Mouse (Mus musculus): ENCODE results near the gene Galnt13.
"Not testable (repeated sequence)": the region's sequence is repeated elsewhere in the genome, so short reads cannot be mapped to it uniquely, and the experiment has no call there.

Gene Galnt13

DNA sequence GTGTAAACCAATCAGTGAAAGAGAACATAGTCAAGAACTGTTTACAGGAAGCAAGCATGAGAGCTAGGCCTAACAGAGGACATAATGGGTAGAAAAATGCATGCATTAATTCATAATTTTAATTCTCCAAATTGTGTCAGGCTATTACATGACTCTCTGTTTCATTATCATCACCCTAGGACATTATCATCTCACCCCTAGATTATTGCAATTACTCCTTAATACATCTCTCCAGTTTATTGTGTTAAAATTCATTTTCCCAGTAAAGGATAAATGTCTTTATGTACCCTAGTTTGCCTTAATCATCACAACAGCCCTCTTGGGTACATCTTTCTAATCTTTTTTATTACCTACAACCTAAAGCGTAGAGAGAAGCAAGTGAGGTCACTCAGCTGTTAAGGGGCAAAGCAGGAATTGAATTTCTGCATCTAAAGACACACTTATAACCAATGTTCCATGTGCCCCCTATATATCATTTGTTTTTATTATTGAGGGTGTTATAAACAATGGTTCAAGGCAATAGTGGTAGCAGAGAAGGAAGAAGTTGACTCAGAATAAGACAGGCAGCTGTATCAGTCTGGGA lies 479.1 kb downstream of the Galnt13 start:
- no peak for DNase-seq (ENCODE audit: low read depth, low spot score)

DNA sequence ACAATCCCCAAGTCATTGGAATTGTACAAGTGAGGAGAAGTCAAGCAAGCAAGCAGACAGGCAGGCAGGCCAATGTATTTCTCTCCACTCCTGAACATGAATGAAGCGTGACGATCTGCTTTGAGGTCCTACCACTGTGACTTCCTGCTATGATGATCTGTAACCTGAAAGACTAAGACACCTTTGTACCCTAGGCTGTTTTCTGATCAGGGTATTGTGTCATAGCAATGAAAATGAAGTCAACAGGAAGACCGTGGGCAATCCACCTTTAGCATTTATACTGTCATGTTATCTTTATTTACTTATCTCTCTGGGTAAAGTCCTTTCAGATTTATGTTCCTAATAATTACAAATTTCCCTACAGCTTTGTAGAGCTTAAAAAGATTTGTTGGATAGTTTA lies 500.3 kb downstream of the Galnt13 start:
- DNase-seq (ENCODE audit: low read depth, low spot score): no peak

DNA sequence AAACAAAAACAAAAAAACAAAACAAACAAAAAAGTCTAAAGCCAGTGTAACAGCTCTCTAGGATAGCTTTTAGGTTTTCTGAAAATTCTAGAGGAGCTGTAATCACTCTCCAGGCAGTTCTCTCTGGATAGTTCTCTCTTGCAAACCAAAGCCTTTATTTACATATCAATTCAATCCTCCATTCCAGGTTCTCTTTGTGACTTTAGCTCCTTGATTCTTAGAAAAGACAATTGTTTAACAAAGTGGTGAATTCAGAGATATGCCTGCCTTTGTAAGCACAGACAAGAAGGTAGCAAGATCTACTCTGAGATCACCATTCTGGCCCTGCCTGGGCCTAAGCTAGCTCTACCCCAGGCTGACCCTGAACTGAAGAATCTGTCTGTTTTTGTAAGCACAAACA lies 501.2 kb downstream of the Galnt13 start:
- no peak for DNase-seq (ENCODE audit: low read depth, low spot score)

DNA sequence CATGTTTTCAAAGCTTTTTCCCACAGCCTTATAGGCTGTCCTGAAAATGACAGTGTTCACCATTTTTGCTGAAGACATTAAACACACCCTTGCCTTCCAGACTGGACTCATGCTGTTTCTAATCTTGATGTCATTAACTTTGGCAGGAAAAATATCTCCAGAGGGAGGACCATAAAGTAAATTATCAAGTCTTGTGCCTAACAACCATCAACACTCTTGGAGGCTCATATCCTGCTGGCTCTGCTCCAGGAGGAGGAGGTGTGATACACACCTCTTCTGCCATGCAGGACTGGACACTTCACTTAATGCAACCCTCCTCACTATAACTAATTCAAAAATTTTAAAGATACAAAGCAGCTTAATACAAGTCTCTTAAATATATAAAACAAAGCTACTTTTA lies 502.0 kb downstream of the Galnt13 start:
- DNase-seq (ENCODE audit: low read depth, low spot score): no peak

DNA sequence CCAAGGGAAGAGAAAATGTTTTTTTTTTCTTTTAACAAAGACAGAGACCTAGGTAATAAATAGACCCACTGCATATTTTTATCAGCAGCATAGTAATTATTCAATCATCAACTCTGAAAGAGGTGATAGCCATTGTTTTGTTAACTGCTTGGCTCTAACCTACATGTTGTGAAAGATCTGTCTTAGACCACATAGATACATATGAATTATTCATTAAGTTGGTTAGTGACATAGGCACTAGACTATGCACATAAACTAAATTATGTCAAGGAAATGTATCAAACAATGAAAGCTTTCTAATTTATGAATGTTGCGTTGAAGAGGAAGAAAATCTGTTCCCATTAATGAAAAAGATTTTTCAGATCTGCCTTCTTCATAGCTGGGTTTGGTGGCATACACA lies 507.3 kb downstream of the Galnt13 start:
- no peak for DNase-seq (ENCODE audit: low read depth, low spot score)

DNA sequence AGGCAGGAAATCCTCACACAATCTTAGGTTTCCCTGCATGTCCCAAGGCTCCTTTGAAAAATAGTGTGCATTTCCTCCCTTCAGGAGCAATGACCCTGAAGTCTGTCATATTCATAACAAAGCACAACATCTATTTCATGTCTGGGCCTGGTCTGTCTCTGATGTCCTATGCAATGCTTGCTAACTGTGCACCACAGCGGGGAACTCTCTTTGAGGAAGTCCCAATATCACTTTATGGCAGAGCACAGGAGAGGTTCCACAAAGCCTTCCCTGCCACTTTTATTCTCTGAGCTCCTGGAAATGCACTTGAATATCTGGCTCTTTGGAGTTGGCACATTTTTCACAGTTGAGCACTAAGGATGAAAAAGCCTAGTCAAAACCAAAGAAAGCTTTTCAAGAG lies 547.7 kb downstream of the Galnt13 start:
- no peak for DNase-seq (ENCODE audit: low read depth, low spot score)

DNA sequence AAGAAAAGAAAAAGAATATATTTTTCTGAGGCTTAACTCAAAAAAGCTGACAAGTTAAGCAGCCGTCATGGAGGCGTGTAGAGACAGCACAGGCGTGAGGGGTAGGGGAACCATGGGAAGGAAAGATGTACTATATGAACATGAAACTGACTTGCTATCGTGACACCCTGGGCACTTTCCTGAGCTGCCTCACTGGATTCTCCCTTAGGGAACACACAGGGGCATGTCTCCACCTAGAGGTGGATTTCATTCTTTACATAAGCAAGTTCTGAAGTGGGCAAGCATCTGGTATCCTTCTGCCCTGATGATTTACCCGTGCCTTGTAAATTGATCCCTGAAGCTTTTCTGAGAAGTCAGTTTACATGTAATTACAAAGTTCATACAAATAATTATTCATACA lies 586.4 kb downstream of the Galnt13 start:
- DNase-seq (ENCODE audit: low read depth, low spot score): not testable (repeated sequence)

DNA sequence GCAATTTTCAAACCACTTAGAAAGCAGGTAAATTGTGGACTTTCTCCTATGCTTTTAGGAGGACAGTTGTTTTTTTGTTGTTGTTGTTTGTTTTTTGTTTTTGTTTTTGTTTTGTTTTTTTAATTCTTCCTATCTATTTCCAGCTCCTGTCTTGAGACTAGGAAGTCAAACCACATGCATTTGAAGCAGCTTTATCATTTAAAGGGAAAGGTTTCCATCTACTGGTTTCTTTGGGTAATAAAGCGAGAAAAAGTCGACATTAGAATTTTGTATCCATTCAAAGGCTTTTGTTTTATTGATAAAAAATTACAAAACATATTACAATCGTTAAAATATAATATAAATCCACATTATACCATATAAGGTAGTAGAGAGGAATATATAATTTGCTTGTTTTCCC lies 598.5 kb downstream of the Galnt13 start:
- DNase-seq (ENCODE audit: low read depth, low spot score): no peak

DNA sequence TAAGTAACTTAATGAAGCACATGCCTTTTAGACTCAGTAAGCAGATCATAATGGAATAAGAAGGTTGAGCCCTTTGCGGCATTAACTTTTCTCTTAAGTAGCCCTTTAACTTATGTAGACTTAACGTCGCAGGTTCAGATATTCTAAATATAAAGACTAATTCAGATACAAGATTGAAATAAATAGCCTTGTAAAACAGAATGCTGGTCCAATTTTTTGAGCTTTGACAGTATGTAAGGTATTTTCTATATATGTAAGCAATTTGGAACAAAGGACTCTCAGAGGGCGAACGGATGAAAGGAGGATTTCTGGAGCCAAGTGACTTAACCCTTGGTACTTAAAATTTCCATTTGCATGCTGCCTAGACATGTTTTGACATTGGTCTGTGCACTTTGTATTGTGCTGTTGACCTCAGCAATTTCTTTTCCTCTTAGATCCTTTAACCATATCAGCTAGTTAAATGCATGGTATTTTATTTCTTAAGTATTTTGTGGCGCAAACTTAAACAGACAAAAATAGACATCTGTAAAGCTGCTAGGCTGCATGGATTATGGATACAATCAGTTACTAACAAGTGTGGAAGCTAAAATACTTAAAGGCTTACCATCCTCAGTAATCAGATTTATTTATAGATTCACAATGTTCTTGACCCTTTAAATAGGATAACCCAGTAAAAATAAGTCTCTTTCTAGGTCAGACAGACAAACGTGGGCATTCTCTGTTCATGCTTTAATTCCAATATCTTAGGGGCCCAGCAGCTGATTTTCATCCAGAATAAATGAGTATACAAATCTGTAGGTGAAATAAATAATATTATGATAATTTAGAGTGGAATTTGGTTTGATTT lies 629.6 kb downstream of the Galnt13 start:
- DNase-seq (ENCODE audit: low read depth, low spot score): no peak

DNA sequence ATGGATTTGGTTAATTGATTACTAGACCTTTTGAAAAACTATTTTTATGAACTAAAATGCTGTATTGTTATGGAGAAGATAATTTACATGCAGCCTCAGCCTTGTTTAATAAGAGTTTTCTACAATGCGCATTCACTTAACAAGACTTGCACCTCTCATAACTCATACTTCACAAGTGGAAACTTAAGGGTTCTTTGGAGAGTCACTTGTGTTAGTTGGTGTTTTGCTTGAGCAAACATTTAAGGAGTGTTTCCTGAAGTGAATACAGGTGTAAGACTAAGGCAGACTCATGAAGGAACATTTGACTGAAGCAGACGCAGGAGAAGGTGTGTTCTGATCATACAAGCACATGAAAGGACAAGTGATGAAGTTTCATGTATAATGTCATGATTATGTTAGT lies 649.5 kb downstream of the Galnt13 start:
- DNase-seq (ENCODE audit: low read depth, low spot score): no peak

DNA sequence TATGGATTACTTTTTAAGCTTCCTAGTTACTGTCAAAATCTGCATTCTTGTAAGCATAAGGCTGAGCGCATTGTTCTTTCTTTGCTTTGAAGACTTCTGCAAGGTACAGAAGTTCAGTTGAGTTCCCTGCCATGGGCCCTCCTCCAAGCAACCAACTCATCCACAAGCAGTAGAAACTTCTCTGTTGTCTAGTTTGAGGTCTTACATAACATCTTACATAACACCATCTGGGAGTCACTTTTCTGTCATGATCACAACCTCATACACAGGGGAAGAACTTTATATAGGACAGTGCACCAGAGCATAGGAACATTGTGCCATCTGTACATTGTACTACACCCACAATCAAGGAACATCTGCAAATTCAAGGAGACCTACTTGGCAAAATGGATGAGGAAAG lies 651.9 kb downstream of the Galnt13 start:
- DNase-seq (ENCODE audit: low read depth, low spot score): no peak

DNA sequence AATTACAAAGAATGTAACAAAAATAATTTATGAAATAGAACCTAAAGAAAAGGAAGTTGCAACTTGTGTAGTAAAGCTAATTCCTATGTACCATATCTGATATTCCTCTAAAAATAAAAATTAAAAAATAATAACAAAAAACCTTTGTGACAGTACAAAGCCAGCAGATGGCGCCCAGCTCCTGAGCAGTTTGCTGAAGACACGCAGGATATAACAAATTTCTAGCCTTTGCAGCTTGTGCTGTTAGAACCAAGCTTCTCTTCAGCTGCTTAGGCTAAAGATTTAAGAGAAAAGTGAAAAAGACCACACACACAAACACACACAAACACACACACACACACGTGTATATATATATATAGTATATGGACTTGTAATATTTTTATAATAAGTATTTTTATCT lies 654.2 kb downstream of the Galnt13 start:
- no peak for DNase-seq (ENCODE audit: low read depth, low spot score)

DNA sequence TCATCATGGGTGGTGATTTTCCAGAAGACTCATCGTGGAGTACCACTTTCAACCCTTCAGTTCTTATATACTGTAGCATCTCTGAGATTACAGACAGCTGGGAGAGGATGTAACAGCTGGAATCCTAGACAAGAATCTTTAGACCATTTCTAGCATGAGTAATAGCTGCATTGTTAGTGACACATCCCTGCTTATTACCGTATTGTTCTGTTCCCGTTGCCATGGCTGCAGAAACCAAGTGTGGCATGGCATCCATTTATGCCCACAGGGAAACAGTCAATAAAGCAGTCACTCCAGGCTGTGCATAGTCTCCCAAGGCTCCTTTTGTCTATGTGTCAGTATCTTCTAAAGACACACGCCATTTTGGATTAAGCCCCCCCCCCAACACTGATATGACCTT lies 655.4 kb downstream of the Galnt13 start:
- DNase-seq (ENCODE audit: low read depth, low spot score): no peak

DNA sequence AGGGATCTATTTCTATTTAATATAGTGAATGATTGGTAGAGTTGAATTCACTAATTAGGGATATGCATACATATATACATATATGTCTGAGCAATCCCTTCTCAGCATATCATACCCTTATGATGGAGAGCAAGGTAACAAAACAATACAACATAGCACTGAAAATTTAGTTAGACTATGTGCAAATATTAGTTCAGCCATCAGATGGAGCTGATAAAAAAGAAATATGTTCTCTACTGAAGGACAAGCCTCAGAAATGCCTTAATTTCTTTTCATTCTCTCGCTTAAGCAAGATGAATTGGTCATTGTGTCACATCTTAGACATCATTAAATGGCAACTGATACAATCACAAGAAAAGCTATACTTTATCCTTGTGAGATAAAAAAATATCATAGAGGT lies 663.0 kb downstream of the Galnt13 start:
- DNase-seq (ENCODE audit: low read depth, low spot score): no peak

DNA sequence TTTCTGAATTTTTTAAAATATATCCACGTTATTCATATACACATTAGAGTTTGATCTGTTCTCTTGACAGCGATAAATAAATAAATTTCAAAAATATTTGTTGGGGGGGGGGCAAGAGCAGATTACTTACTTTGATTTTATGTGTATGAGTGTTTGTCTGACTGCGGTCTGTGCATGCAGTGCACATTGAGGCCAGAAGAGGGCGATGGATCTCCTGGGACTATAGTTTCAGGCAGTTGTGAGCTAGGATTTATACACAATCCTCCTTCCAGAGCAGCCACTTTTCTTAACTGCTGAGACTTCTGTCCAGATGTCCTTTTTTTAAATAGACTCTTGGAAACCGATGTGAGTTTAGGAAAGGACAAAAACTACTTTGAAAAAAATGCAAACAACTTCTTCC lies 665.2 kb downstream of the Galnt13 start:
- DNase-seq (ENCODE audit: low read depth, low spot score): no peak

DNA sequence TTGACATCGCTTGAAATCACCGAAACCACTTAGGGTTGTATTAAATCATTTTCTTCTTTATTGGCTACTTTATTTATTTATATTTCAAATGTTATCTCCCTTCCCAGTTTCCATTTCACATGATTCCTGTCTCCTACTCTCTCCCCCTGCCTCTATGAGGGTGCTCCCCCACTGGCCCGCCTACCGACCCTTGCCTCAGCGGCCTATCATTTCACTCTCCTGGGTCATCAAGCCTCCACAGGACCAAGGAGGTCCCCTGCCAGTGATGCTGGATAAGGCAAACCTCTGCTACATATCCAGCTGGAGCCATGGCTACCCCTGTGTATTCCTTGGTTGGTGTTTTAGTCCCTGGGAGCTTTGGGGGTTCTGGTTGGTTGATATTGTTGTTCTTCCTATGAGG lies 667.4 kb downstream of the Galnt13 start:
- DNase-seq (ENCODE audit: low read depth, low spot score): no peak

DNA sequence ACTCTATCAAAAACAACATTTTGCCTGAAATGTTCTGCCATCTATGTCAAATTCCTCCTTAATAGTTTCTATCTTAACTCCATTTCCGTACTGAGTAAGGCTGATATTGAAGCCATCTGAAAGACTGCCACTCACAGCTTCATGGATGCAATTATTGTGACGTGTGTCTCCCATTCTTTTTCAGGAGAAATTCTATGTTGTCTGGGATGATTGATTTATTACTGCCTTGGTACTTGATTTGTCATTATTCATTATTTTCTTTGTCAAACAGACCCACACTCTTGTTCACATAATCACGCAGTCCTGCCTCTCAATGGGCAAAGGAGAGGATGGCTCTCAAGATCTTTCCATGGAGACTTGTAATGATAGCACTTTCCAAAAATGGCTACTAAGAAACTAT lies 671.7 kb downstream of the Galnt13 start:
- DNase-seq (ENCODE audit: low read depth, low spot score): no peak

DNA sequence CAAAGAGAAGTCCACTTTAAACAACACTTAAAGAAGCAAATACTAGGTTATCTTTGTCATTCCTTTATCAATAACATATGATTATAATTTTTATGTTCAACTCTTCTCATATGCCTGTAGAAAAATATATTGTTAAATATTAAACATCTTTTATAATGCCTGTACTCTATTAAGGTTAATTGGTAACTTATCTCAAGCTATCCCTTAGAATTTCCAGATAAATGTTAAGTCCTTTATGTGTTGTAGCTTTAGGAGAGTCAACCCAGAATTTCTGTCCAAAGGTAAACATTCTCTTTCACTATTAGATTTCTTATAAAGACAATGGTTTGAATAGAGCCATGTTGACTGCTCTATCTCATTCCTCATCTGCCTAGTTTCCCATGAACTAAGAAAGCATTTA lies 717.0 kb downstream of the Galnt13 start:
- DNase-seq (ENCODE audit: low read depth, low spot score): no peak

DNA sequence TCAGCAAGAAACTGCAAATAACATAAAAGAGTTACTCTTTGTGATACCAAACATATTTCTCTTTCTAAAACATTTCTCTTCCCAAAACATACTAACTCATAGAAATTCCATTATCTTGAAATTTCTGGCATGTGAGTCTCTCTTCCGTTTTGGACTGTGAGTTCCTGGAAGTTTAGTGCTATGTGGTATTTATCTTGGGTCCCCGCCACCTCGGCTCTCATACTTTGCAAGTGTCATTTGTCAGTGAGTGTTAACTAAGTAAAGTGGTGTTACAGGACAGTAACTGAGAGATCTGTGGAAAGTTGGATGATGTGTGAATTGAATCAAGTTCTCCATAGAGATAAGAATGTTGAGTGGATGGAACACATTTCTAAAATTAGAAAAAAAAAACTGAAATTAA lies 728.7 kb downstream of the Galnt13 start:
- DNase-seq (ENCODE audit: low read depth, low spot score): no peak
